Mouse (Mus musculus): ENCODE results near the gene Srsf3.

- TF ChIP-seq CTCF (IDR thresholded peaks at IDR 0.05; ENCODE audit: low read depth) (peak; percentile 51), EP300 (IDR thresholded peaks at IDR 0.05; ENCODE audit: low read depth) (no peak)
These were observed 16.8 kb upstream of the Srsf3 start for GRCm38 (mm10) chr17:29015638-29016037.
